Mouse (Mus musculus): ENCODE measurements around the gene Auh.

The Auh gene

GRCm38 (mm10) chr13:52878823-52879222, 50.7 kb downstream of the Auh start:
- DNase-seq (ENCODE audit: low spot score) = no peak

GRCm38 (mm10) chr13:52875541-52876325, 53.7 kb downstream of the Auh start:
- DNase-seq (ENCODE audit: low spot score) = no peak

- no peak for DNase-seq (ENCODE audit: low spot score)
These were observed 54.4 kb downstream of the Auh start for GRCm38 (mm10) chr13:52875089-52875488.

GRCm38 (mm10) chr13:52874338-52874737, 55.1 kb downstream of the Auh start:
- DNase-seq (ENCODE audit: low spot score) = no peak

- DNase-seq (ENCODE audit: low spot score) = no peak
These were observed 55.6 kb downstream of the Auh start for GRCm38 (mm10) chr13:52873923-52874322.

DNA sequence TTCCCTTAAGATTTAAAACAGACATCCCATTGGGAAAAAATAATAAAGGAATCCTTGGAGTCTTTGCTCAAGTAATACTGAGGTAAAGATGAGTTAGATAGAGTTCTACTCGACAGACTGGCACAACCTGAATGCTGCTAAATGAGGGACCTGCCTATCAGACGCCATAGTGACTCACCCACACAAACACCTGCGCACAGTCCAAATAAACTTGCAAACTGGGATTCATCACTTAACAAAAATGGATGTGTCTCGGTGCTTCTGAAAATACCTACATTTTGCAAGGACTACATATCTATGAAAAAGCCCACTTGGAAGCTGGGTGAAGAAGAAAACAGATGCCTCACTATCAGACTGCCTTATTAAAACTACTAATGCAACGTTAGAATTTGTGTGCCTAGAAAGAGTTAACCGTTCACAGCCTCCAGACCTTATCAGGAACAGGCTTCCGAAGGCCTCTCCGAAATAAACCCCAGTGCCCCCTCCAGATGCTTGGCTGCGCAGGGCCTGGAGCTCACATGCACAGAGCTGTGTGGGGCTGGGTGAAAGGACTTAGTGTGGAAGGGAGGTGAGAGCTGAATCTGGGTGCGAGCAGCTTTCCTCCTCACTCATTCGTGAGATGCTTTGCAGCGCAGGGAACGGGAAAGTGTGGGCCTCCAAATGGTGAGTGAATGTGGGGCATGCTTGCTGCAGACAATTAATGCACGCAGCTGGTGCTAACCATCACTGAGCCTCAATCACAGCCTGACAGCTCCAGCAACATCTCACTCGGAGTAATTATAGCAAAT, 63.3 kb downstream of the Auh start:
- DNase-seq (ENCODE audit: low spot score) = no peak

DNA sequence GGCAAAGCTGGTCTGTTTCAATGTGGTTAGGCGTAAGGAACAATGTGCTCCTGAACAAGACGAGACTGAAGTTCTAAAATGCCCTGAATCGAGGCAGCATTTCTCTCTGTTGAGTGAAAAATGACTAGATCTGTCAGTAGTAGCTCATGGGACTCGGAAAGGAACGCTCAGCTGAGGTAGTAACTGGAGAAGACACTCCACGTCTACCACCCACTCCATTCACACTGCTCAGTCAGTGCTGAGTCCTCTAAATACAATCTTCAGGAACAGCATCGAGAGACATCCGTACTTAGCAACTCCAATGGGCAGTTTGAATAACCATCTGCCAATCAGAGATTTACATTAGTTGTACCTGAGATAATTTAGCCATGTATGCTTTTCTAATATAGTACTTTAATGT, 66.0 kb downstream of the Auh start:
- DNase-seq (ENCODE audit: low spot score) = no peak

DNA sequence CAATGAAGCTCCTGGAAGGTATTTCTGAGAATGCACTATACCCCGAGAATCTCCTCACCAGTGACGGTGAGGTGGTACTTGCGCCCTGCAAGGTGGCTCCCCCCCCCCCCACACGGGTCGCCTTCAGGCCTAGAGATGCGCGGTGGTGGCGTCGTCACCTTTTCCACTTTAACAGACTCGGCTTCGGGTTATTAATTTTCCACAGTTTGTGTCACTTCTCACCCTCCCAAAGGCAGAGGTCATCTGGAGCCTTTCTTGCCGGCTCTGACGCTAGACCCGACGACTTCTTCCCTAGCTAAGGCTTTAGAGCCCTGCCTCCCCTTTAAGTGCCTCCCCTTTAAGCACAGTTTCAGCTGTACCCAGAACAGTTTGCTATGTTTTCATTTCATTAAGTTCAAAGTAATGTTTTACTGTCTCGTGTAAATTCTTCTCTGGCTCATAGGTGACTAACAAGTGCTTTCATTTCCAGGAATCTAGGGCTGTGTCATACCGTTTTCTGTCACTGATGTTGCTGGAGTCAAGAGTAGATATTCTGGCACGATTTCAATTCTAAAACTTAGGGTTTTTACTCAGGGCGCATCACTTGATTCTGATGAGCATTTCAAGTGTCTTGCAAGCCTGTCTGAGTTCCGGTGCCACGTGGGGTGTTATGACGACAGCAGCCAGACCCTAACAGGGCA, 69.3 kb downstream of the Auh start:
- no peak for DNase-seq (ENCODE audit: low spot score)

DNA sequence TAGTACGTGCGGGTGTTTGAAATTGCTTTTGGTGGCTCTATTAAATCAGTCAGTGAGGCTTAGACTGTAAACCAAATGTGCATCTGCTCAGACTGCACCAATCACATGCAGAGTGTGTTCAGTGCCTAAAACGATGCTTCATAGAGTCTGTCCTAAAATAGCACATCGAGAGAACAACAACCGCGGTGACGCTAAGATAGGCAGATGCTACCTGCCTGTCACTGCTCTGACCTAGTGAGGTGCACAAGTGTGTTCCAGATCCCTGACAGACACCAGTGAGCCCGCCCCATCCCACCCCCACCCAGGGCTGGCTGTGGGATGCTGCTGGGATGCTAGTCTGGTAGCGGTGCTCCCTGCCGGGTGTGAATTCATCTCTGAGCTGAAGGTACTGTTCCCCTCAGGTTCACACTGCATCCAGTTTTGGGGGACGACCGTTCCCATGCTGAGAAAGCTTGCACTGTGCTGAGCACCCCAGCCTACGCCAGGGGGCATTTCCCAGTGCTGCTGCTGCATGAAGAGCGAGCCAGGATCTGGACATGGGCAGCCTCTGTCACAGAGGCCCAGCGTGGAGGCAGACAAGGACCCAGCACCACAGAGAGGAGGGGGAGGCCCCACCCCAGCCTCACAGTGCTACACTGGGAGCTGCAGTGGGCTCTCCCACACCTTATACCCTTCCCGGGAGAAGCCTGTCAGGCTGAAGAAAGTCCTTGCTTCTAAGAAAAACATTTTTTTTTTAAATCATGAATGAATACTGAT, 70.2 kb downstream of the Auh start:
- DNase-seq (ENCODE audit: low spot score) = no peak

- DNase-seq (ENCODE audit: low spot score) = no peak
These were observed 71.1 kb downstream of the Auh start for GRCm38 (mm10) chr13:52858373-52858772.

DNA sequence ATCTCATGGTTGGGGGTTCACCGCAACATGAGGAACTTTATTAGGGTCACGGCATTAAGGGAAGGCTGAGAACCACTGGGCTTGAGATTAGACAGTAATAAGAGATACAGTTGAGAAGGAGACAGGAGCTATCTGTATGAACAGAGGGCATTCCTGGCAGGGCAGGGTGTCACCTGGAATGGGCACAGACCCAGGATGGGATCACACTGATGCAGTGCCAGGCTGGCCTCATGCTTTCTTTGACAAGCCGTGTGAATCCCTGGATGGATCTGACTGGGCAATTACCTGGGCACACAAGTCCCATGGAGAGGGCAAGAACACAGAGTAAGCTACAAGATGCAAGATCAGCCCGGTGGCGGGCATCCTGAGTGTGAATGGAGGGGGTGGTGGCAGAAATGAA, 71.7 kb downstream of the Auh start:
- DNase-seq (ENCODE audit: low spot score) = no peak

- DNase-seq (ENCODE audit: low spot score) = no peak
These were observed 75.9 kb downstream of the Auh start for GRCm38 (mm10) chr13:52853536-52853935.

DNA sequence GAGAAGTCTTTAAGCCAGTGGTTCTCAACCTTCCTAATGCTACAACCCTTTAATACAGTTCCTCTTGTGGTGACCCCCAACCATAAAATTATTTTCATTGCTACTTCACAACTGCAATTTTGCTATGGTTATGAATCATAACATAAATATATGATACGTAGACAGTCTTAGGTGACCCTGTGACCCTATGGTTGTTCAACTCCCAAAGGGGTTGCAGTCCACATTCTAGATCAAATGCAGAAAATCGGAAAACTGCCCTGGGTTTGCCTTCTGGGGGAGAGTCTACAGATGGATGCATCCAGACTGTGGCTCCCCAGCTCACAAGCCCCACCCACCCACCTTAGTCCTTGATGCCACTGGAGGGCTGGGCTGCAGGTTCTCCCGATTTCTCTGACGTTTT, 77.6 kb downstream of the Auh start:
- DNase-seq (ENCODE audit: low spot score) = no peak

- DNase-seq (ENCODE audit: low spot score) = no peak
These were observed 79.3 kb downstream of the Auh start for GRCm38 (mm10) chr13:52850024-52850723.

- no peak for DNase-seq (ENCODE audit: low spot score)
These were observed 80.1 kb downstream of the Auh start for GRCm38 (mm10) chr13:52849394-52849801.

GRCm38 (mm10) chr13:52847481-52847880, 82.0 kb downstream of the Auh start:
- DNase-seq (ENCODE audit: low spot score) = no peak

DNA sequence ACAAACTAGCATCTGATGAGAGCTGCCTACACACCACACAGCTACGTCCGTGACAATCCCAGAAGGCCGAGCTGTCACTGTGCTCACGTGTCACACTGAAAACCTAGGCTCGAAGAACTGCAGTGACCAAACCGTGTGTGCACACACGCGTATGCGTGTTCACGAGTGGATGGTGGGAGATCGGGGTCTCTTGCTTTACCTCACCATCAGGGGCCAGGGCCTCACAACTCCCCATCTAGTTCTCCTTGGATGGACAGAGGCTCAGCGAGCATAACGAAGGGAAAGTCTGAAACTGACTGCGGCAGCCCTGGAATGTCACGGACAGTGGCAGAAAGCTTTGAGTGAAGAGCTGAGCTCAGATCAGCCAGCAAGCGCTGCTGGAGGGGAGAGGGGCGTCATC, 82.4 kb downstream of the Auh start:
- no peak for DNase-seq (ENCODE audit: low spot score)

DNA sequence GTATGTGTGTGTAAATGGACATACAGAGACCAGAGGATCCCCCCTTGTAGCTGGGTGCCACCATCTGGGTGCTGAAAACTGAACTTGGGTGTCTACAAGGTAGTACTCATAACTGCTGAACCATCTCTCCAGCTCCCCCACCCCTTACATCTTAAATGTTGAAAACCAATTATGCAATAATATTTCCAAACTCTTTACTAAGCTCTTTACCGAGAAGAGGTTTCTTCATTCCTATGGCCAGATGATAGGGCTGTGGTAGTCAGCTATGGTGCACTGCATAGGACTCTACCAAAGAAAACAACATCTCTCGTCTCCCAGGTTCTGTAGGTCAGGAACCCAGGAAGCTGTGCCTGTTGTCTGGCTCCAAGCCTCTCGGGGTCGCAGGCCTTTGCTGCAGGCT, 83.9 kb downstream of the Auh start:
- no peak for DNase-seq (ENCODE audit: low spot score)

- DNase-seq (ENCODE audit: low spot score) = no peak
These were observed 85.8 kb downstream of the Auh start for GRCm38 (mm10) chr13:52843536-52844178.

GRCm38 (mm10) chr13:52836231-52836630, 93.2 kb downstream of the Auh start:
- DNase-seq (ENCODE audit: low spot score) = no peak

- DNase-seq (ENCODE audit: low spot score) = no peak
These were observed 94.9 kb downstream of the Auh start for GRCm38 (mm10) chr13:52834591-52834990.

Data from c-Kit-positive CD71-positive TER-119-positive erythroid progenitor cells, embryonic 14.5 days (primary cell).